Mouse (Mus musculus) frontal cortex, postnatal 36 days (tissue): ENCODE measurements around the gene Psmc3.
A peak's percentile ranks its signal among the peaks of the same experiment; 100 is the strongest.

Experiments
- DNase-seq, 2 experiments: peaks; one replicate each; pipeline ENCODE4 v3.0.0; 2022; ENCODE audit warnings: low spot score in 2 of 2

Gene Psmc3

DNA sequence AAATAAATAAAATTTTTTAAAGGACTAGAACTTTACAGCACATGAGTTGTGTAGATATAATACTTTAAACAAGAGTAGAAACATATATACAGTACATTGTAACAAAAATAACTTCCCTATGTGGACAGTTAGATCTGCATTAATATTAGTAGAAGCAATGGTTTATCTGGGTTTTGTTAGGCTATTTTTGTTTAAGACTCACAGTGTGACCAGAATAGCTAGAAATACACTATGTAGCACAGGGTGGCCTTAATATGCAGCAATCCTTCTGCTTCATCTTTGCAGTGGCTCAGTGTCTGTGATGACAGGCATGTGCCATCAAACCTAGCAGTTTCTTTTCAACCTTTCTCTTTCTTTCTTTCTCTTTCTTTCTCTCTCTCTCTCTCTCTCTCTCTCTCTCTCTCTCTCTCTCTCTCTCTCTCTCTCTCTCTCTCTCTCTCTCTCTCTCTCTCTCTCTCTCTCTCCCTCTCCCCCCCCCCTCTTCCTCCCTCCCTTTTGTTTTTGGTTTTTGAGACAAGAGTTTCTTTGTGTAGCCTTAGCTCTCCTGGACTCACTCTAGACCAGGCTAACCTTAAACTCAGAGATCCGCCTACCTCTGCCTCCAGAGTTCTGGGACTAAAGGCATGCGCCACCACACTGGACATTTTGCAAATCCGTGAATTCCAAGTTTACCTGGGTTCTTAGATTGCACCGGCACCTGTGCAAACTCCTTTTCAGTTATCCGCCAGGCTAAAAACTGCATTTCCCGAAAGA is 452 bp upstream of the Psmc3 start:
- no peak for DNase-seq

DNA sequence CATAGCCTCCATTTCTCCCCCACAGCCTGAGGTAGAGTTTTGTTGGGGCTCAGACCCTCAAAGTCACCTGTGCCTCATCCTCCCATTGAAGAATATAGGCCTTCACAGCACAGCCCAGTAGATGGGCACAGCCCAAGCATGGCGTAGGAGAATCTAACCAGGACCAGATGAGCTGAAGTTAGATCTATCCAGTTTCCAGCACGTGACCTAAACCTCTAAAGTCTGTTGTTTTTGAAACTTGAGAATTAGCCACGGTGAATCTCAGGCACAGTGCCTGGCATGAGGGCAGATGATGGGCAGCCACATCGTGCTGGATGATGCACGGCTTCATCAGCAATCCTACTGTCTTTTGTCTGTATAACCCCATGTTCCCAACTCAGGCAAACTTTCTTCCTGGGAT is 4.6 kb downstream of the Psmc3 start:
- DNase-seq = no peak

DNA sequence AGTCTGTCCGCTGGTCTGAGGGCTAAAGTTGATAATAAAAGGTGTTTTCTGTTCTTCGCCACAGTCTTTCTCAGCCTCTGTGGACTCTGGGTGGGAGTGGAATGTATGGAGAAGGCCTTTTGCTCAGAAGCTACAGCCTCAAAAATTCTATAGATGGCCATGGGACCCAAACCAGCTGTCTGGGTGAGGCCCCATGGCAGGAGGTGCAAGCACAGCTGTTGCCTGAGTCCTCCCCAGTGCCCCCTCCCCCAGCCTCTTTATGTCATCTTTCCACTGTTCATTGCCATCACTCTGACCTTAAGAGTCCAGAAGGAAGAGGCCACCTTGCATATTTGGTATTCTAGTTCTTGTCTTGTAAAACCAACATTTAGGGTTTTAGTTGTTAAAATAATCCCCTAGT is 5.6 kb downstream of the Psmc3 start:
- no peak for DNase-seq

DNA sequence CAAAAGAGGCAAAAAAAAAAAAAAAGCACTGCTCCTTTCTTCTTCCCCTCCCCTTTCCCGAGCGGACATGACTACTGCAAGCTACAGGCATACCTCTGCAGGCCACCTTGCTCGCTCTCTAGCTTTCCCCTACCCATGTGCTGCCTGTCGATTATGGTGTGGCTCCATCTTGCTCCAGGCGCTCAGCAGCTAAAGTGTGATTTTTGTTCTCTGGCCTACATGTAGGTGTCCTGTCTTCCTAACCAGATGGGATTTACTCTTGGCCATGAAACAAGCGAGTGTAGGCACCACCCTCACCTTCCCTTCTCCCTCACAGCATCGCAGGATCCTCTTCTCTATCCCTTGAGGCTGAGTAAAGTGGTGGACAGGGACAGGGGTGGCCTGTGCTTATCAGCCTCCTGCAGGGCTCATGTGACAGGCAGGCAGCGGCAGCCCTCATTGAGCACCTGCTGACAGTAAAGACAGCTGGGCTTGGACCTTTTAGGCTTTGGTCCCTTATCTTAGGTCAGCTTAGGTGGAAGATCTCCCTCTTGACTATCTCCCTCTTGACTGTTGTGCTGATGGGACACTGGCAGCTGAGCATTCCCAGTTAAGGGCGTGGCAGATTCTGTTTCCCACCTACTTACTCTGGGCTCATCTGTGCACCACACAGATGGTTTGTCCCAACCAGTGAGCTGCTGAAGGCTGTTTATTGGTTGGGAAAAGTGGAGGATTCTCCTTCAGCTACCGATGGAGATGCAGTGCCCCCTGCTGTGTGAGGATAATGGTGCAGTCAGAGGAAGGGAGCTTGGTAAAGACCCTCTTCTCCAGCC is 6.9 kb downstream of the Psmc3 start:
- DNase-seq = peak; percentile 74 to 82

DNA sequence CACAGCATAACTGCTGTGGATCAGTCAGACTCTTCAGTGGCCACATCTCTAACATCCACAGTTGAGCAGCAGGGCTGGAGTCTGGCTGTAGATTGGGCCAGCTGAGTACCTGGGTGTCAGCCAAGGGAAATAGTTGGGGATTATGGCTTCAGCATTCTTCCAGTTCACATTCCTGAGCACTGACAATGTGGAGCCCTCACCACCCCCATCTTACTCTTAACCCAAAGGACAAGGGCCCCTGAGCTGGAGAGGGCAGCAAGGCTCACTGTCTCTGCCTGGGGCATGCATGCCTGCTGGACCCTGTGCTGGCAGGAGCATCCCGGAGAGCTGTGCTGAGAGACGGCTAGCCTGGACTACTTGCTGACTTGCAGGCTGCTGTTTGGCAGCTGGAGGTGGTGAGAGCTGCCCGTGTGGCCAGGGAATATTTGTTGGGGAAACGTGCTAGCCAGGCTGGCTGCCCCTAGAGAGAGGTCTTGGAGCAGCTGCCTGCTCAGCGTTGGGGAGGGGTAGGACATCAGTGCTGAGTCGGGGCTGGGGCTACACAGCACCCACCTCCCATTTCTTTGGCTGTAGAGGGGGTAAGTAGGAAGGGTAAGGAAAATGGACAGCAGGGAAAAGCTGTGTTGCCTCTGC is 8.2 kb downstream of the Psmc3 start:
- DNase-seq = no peak

DNA sequence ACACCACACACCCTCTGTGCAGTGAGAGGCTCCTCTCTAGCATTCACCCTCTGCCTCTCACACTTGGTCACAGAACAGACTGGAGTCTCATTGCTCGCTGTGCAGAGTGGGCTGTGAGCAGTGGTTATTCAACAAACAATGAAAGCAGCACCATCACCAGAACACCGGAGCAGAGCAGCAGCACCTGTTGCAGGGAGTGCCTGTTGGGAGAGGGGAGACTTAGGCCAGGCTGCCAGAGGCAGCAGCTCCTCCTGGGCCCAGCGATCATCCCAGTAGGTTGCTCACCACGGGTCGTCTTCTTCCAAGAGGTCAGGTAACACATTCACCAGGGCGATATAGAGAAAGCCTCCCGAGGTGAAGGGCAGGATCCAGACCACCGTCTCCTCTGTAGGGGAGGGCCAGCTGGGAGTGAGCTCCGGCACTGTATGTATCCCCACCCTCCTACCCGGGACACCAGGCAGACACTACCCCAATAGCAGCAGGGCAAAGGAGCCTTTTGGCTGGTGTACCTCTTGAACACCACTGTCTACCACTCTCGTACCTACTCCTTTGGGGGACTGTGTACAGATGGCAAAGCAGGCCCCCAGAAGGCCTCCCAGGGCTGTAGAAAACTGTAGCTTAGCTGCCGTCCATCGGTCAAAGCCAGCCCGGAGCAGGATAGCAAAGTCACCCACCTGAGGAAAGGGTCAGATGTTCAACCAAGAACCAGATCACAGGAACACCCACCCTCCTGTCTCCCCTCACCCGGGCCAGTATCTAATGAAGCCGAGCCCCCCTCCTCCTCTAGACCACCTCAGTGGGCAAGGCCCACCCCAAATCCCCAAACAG is 9.2 kb downstream of the Psmc3 start:
- DNase-seq = no peak

DNA sequence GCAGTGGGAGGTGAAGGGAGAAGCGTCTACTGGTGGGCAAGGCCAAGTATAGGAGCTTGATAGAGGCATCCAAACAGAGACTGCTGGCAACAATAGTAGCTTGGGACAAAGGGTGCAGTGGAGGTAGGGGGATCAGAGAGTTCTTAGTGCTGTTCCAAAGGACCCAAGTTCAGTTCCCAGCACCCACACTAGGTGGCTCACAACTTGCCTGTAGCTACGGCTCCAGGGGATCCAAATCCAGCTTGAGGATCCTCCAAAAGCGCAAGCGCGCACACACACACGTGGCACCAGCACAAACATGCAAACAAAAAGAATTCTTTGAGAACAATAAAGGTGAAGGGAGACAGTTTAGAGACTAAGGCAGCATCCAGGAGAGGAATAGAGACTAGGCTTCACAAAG is 10.4 kb downstream of the Psmc3 start:
- no peak for DNase-seq

DNA sequence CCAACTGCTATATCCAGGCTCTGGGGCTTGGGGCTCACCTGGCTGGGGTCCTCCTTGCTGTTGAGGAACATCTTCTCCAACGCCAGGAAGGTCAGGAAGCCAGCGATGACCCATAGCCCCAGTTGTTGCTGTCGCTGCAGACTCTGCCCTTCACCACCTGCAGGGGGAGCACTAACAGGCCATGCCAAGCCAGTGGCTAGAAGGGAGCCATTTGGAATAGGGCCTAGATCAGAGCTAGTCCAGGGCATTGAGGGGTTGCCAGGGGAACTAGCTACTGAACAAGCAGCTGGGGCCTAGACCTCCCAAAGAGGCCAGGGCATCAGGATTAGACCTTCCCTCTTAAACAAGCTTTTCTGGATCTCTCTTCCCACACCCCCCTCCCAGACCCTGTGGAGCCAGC is 11.7 kb downstream of the Psmc3 start:
- peak in 1 of 2 experiments; percentile 51 for DNase-seq

DNA sequence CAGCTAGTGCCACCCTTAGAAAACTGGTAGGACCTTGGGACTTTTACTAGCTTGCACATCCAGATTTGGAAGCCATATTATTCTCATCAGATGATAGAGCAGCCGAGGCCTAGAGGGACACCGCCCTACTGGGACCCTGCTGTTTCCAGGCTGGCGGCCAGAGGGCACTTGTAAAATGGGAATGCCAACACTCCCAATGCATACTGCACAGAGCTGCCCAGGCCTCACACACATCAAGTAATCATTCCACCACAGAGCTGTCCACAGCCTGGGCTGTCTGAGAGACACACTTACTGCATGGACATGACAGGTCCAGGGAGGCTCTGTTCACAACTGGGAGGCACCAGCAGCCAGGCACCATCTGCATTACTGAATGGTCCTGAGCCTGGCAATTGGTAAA is 12.6 kb downstream of the Psmc3 start:
- DNase-seq = no peak

DNA sequence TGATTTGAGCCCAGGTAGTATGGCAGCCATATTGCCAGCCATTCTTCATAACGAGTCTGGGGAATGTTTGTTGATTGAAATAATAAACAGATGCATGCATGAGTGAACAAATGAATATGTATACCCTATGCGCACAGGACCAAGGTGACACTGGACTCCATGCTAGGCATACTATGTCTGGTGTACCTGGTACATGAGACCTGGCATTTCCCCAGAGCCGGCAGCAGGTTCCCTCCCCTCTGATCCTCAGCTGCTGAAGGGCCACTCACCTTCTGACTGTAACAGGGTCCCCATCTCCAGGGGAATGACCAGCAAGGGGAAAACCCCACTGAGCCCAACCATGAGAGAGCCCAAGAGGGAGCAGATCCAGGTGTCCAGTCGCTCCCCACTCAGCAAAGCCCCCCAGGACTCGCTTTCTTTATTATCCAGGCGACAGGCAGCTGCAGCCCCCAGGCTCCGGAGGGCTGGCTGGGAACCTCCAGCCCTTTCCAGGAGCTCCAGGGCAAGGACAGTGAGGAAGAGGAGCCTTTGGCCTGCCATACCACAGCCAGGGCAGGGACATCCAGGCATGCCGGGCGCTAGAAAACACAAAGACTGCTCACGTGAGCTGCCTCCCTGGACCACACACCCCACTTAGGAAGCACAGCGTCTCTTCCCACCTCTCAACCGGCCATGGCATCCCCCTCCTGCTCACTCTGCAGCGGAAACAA is 14.5 kb downstream of the Psmc3 start:
- no peak for DNase-seq

DNA sequence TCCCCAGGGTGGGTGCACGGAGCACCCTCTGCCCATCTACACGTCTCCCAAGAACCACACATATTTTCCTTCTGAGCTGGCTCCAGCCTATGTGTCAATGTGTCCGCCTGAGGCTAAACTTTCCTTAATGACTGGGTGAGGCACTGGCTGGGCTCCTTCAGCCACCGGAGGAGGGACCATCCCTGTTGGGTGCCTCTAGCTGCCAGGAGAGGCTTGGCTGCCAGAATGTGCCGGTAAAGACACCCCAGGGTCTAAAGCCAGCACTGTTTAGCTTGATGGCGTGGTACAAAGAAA is 15.0 kb downstream of the Psmc3 start:
- DNase-seq = no peak

DNA sequence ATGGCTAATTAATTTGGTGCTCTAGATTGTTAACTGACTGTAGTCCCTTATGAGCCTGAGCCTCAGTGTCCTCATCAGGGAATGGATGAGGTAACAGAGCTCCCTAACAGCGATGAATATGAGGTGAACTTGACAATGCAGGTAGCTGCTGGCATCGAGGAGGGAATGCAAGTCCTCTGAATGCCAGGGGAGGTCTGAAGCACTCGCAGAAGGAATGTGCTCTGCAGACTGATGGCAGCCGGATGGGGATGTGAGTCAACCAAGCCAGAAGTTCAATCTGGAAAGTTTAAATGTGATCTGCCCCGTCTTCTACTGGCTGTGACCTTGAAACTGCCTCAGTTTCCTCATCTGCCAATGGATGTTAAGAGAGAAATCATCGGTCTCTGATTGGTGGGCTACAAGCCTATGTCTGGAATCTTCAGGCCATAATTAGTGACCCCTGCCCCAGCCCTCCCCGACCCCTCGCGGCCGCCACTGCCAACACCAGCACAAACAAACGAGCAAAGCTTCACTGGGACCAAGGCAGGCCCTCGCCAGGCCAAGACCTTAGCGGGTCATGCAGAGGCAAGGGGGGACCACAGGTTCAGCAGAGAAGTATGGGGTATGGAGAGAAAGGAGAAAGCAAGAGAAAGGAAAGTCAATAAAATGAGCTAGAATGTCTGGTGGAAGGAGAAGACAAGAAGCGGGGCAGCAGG is 15.6 kb downstream of the Psmc3 start:
- DNase-seq = no peak

DNA sequence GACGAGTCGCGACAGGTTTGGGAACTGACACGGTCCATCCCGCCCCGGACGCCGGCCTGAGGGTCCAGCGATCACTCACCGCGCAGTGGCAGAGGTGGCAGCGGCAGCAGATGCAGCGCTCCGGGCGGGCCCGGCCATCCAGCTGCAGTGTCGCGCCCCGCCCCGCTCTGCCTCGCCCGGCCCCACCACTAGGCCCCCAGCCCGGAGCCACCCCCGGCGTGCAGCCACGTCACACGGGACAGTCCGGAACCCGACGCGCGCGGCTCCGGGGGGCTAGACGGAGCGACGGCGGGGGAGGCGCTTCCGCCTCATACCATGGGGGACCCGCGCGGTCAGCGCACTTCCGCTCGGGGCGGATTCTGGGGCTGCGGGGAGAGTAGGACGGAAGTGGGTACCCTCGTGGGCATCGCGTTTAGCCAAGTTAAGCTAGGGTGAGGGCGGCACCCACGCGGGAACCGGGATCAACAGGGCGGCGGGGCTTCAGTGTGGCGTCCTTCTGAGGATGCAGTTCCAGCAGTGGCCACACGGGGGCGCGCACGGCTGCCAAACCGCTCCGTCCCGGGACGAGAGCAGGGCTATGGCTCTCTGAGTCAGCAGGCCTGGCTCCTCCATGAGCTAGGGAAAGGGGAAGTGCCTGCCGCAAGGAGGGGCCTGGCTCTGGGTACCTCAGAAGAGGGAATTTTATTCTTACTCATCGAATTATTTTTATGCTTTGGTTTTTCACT is 16.4 kb downstream of the Psmc3 start, which contains the start of gene Slc39a13:
TSS of gene Slc39a13 (minus strand) at position 342 of the 725 bp plus-strand sequence.
- DNase-seq = peak; percentile 96 to 97

DNA sequence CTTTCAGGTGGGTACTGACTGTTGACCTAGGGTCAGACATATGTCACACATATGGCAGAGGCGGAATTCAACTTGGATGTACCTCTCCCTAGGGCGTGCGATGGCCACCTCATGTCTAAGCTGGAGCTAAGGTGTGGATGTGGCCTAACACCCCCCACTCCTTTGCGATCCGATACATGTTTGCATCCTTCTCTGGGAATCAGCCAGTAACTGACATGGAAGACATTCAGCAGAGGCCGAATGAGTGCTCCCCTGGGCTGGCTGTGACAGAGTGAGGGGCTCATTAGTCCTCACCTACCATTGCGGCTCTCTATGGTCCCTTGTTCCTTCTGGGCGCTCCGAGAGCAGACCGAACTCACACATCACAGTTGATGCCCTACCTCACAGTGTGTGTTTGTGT is 17.2 kb downstream of the Psmc3 start:
- DNase-seq = no peak

DNA sequence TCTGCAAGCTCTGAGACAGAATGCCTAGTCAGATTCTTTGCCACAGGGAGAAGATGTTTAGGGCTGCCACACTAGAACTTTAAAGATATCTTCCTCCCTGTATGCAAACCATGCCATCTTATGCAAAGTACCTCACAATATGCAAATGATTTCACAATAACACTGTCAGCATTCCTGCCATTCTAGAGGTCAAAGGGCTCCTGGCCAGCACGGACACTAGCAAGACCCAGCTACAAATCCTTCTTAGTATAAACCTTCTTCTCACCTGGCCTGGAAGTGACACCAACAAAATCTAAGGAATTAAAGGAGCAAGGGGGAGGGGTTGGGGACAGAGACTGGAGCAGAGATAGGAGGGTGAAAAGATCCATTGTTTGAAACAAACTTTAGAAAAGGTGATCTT is 18.3 kb downstream of the Psmc3 start:
- DNase-seq = no peak

DNA sequence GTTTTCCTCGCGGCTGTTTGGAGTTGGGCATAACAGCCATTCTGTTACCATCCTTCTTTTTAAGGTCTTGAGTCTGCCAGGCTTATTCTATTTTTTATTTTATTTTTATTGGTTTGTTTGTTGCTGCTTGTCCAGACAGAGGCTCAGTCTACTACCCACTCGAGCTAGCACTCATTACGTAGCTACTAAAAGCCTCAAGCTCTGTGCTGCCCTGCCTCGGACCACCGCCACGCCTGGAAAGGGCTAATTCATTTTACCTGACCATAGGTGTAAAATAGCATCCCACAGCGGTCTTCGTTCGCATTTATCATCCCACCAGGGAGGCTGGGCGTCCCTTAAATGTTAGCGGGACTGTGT is 24.1 kb downstream of the Psmc3 start:
- DNase-seq = no peak

DNA sequence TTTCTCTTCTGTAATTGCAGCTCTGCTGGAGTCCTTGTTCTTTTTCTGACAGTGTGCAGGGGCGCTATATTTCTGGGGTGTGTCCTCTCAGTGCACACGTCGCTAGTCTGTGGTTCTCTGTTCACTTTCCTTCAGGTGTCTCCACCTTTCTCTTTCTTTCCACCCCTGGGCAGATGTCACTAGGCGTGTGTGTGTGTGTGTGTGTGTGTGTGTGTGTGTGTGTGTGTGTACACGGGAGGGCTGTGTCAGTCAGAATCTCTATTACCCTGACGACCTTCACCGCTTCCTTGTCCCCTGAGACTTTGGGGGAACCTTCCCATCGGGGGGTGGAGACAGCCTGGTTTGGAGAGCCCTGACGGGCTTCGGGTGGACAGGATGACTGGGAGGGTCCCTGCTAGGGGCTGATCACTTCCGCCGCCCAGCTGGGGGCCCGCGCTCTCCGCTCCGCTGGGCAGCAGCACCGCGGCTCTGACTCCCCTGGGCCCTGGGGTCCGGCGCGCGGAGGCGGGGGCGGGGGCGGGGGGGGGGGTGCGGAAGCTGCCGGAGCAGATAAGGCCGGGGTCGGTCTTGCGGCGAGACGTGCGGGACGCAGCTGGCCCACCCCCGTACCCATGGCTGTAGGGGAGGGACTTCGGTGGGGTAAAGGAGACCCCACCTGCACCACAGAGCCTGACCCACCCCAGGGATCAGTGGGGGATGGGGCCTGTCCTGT is 24.7 kb downstream of the Psmc3 start:
- DNase-seq = no peak

DNA sequence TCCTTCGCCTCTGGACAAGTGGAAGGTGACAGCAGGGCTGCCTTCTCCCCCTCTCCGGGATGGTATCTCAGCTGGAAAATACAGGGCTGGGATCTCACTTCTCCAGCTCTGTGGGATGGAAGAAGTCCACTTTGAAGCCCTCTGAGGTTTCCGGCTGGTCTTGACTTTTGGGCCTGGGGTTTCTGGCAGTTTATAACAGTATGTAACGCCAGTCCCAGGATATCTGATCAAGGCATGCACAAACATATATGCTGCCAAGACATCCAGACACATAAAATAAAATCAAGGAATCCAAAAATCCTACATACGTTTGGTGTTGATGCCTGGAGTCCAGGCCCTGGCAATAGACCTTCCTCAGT is 25.2 kb downstream of the Psmc3 start:
- DNase-seq = no peak

DNA sequence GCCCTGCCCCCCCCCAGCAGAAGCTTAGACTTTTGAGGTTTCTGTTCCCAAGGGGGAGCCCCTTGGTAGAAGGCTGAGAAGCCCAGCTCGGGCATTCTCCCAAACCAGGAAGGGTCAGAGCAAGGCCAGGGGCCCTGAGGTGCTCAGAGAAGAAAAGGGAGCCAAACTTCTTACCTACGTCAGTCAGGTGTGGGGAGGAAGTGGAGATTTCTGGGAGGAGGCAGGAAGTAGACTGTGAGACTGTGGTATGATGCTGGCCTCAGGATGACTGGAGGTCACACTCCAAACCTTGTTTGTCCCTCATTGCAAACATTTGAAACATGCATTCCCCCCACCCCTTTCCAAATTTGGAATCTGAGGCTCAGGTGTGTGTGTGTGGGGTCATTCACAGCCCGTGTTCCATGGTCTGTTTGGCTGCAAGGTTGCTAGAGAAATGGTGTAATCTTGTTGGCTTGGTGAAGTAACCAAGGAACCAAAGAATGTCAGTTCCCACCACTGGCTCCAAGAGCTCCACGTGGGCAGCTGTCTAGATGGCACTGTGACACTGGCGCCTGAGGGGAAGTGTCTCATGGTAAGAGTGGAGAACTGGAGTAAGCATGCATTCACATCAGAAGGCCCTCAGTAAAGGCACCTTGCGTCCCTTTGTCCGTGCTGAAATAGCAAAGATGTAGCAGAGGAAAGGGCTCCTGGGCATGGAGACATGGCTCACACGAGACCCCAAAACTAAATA is 27.1 kb downstream of the Psmc3 start:
- DNase-seq = no peak
